Mouse (Mus musculus) heart, adult 2 months (tissue): ENCODE measurements around the gene Plce1. TPM values are rescaled to one million over a fixed set of nuclear protein-coding genes. Genes with fewer than 3 reads are reported as not detected.

Experiments
- DNase-seq, 2 experiments: peaks; one replicate each; pipeline ENCODE4 v3.0.0; 2021
- H3K27ac ChIP-seq: fragments of 200-600 bp; 2 replicates; pipeline ENCODE4 v1.8.1; 2022
- H3K27me3 ChIP-seq: fragments of 200-500 bp; 2 replicates; pipeline ENCODE4 v1.6.1; 2012; ENCODE audit warnings: mild to moderate bottlenecking, low read length, inconsistent platforms, mixed read lengths; ENCODE audit not compliant: control insufficient read depth, insufficient read depth
- H3K36me3 ChIP-seq: fragments of 200-500 bp; 2 replicates; pipeline ENCODE4 v1.6.1; 2012; ENCODE audit warnings: low read length, inconsistent platforms; ENCODE audit not compliant: control insufficient read depth, insufficient read depth
- H3K4me1 ChIP-seq: fragments of 200-500 bp; 2 replicates; pipeline ENCODE4 v1.6.1; 2011; ENCODE audit warnings: low read length; ENCODE audit not compliant: control insufficient read depth, insufficient read depth
- H3K4me3 ChIP-seq: fragments of 200-600 bp; 2 replicates; pipeline ENCODE4 v1.8.1; 2022
- H3K79me2 ChIP-seq: fragments of 200-500 bp; replicated peaks from 2 replicates; pipeline ENCODE4 v1.6.1; 2012; ENCODE audit warnings: mild to moderate bottlenecking, inconsistent platforms, low read length, moderate library complexity, mixed read lengths; ENCODE audit not compliant: control insufficient read depth, insufficient read depth
- H3K9ac ChIP-seq: fragments of 200-500 bp; 2 replicates; pipeline ENCODE4 v1.6.1; 2012; ENCODE audit warnings: low read depth, mild to moderate bottlenecking, control low read depth, inconsistent platforms, low read length, mixed read lengths
- CTCF ChIP-seq: fragments of 200-600 bp; IDR thresholded peaks from 2 replicates; pipeline ENCODE4 v1.8.1; 2022; ENCODE audit warnings: antibody characterized with exemption, mild to moderate bottlenecking, moderate library complexity
- EP300 ChIP-seq: fragments of 200-500 bp; IDR thresholded peaks from 2 replicates; pipeline ENCODE4 v1.6.1; 2011; ENCODE audit warnings: low read depth, low read length, control low read depth; ENCODE audit not compliant: insufficient read depth
- POLR2A ChIP-seq: fragments of 200-500 bp; IDR thresholded peaks from 2 replicates; pipeline ENCODE4 v1.6.1; 2011; ENCODE audit warnings: mild to moderate bottlenecking, low read depth, low read length, control low read depth; ENCODE audit not compliant: insufficient read depth
- WGBS: fragments of 180-500 bp; shearing (Covaris S2); methylation state at CpG from one replicate; pipeline ENCODE4 v1.1.7; 2018; 5-methylcytosine and 5-hydroxymethylcytosine counted together
- intact Hi-C: fragments of 180-260 bp; cut with DNase I; formaldehyde crosslinking; loops from one replicate; pipeline ENCODE4 v1.15.1; 2025
- polyA plus RNA-seq: library from polyadenylated mRNA; depleted of rRNA; stranded (reverse); fragments of >200 nt; gene quantifications from 2 replicates; pipeline ENCODE4 v1.2.3, GENCODE M21; 2012
- total RNA-seq, 2 experiments: library from RNA; stranded (reverse); gene quantifications; 2 replicates each; pipeline ENCODE4 v1.2.3; 2021

Plce1 gene
- total and polyA plus RNA-seq, 3 experiments = 5.9 to 20.6 (median 18.7) TPM

GRCm38 (mm10) chr19:38478286-38478685, 2.6 kb upstream of the Plce1 start:
- Histone ChIP-seq H3K36me3 (no peaks in the 10 kb centered on the region; the same call in 1 of the 2 replicates), H3K79me2 (no peaks in the 10 kb centered on the region), H3K4me1 (peaks cover 2% of the 10 kb centered on the region), H3K4me3 (no peak overlapping the region), H3K9ac (no peak overlapping the region), H3K27me3 (no peaks in the 10 kb centered on the region), H3K27ac (no peak overlapping the region)
- WGBS = 64% methylated on average over 5 of the region's 5 CpGs
- TF ChIP-seq EP300 = no peak
- TF ChIP-seq POLR2A = no peak
- TF ChIP-seq CTCF = no peak
- no peak for DNase-seq
- intact Hi-C loops = loop anchor here (2.0 to 5.0 kb wide), 2 partner anchors 43 to 299 kb away; no protein-coding TSS in a partner anchor

DNA sequence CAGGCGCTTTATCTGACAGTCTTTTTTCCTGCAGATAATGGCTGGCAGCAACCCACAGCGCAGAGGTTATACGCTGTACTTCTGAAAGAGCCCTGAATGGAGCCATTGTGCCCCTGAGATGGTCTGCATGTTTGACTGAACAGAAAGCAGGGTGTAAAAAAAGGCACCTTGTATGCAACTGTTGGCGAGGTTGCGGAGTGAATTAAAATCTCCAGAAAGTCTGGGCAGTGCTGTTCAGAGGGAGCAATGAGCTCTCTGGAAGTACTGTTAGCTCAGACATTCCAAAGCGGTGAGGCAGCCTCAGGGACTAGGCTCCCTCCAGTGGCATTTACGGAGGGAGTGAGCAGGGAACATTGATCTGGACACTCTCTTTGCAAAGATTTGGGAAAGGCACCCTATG, 2.0 kb upstream of the Plce1 start:
- no peaks in the 10 kb centered on the region for H3K27me3 ChIP-seq
- peak overlapping the region; percentile 18; the same call in 1 of the 2 replicates for H3K27ac ChIP-seq
- TF ChIP-seq EP300 = no peak
- peak; percentile 58 for TF ChIP-seq CTCF
- no peaks in the 10 kb centered on the region; the same call in 1 of the 2 replicates for H3K36me3 ChIP-seq
- peaks cover 2% of the 10 kb centered on the region for H3K4me1 ChIP-seq
- no peak overlapping the region for H3K9ac ChIP-seq
- WGBS = 10% methylated on average over 7 of the region's 7 CpGs
- no peaks in the 10 kb centered on the region for H3K79me2 ChIP-seq
- peak; percentile 53 to 66 for DNase-seq
- H3K4me3 ChIP-seq = no peak overlapping the region
- intact Hi-C loops = loop anchor here (2.0 to 5.0 kb wide), 2 partner anchors 44 to 298 kb away; no protein-coding TSS in a partner anchor

DNA sequence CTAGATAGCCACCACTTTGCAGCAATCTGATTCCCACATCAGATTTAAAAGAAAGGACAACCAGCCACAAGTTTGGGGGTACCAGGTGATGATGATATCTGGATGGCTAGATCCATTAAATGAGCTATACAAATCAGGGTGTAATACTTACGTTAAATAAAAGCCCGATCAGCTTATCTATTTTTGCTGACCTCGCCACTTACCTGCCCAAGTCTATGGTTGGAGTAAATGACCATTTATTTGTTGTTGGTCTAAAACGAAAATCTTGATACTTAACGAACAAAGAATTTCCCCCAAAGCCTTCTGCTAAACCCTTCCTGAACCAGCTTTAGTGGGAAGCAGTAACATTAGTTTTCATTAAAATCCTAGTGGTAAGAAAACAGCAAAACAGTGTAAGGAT, 1.4 kb upstream of the Plce1 start:
- H3K36me3 ChIP-seq = no peaks in the 10 kb centered on the region; the same call in 1 of the 2 replicates
- no peak for TF ChIP-seq POLR2A
- TF ChIP-seq CTCF = no peak
- DNase-seq = no peak
- intact Hi-C loops = loop anchor here (2.0 to 5.0 kb wide), 2 partner anchors 45 to 298 kb away; no protein-coding TSS in a partner anchor
- 79% methylated on average over 5 of the region's 5 CpGs for WGBS
- H3K27ac ChIP-seq = no peak overlapping the region
- H3K4me3 ChIP-seq = no peak overlapping the region
- no peak overlapping the region; the same call in 1 of the 2 replicates for H3K9ac ChIP-seq
- H3K79me2 ChIP-seq = no peaks in the 10 kb centered on the region
- H3K27me3 ChIP-seq = no peaks in the 10 kb centered on the region
- peaks cover 2% of the 10 kb centered on the region for H3K4me1 ChIP-seq

- WGBS = 27% methylated on average over 12 of the region's 12 CpGs
- H3K4me1 ChIP-seq = peaks cover 2% of the 10 kb centered on the region
- H3K9ac ChIP-seq = no peak overlapping the region
- DNase-seq = peak in 1 of 2 experiments; percentile 22
- H3K4me3 ChIP-seq = peak overlapping the region; percentile 33
- no peaks in the 10 kb centered on the region for H3K27me3 ChIP-seq
- TF ChIP-seq POLR2A = no peak
- no peak for TF ChIP-seq CTCF
- TF ChIP-seq EP300 = no peak
- intact Hi-C loops = loop anchor here (10.0 kb wide), 1 partner anchor 155 kb away; no protein-coding TSS in a partner anchor
- no peaks in the 10 kb centered on the region; the same call in 1 of the 2 replicates for H3K36me3 ChIP-seq
- no peaks in the 10 kb centered on the region for H3K79me2 ChIP-seq
- H3K27ac ChIP-seq = peak overlapping the region; percentile 31; the same call in 1 of the 2 replicates
Observed at GRCm38 (mm10) chr19:38480156-38480720, 671 bp upstream of the Plce1 start.

GRCm38 (mm10) chr19:38481906-38482305, 997 bp downstream of the Plce1 start:
- TF ChIP-seq CTCF = peak; percentile 24
- no peak for TF ChIP-seq POLR2A
- Histone ChIP-seq H3K27me3 (no peaks in the 10 kb centered on the region), H3K79me2 (no peaks in the 10 kb centered on the region), H3K36me3 (no peaks in the 10 kb centered on the region; the same call in 1 of the 2 replicates), H3K4me3 (peak overlapping the region; percentile 62; the same call in 1 of the 2 replicates), H3K9ac (no peak overlapping the region), H3K27ac (no peak overlapping the region; the same call in 1 of the 2 replicates), H3K4me1 (peaks cover 2% of the 10 kb centered on the region)
- intact Hi-C loops = loop anchor here (10.0 kb wide), 1 partner anchor 153 kb away; no protein-coding TSS in a partner anchor
- 28% methylated on average over 8 of the region's 8 CpGs for WGBS
- DNase-seq = no peak

DNA sequence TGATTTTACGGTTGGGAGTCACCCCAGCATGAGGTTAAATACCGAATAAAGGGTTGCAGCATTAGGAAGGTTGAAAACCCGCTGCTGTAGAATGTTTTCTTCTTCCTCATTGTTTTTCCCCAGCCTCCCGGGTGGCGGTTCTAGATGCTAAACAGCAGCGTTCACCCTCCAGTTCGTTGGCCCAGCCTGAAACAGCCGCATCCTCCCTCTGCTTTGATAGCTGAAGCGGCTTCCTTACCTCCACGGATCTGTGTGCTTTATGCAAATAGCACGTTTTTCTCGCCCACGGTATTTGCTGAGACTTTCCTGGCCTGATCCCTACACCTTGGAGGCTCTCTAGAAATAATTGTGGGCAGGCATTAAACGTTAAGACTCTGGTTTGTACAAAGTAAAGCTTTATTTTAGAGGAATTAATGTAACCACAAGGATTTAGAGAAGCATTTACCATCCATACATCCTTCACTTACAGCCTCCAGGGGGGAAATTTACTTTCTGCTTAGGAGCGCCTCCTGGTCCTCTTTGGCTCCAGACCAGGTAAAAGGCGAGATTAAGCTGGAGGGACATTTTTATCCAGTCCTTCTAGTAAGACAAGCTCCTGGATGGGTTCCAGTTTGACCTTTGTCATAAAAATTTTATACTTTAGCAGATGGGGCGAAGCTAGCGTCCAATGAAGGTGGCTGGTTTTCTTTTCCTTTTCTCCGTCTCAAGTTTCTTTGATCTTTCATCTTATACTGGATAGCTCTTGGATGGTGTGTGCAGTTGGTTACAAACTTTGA, 1.7 kb downstream of the Plce1 start:
- peaks cover 4% of the 10 kb centered on the region for H3K4me1 ChIP-seq
- no peak for DNase-seq
- TF ChIP-seq CTCF (no peak), EP300 (no peak), POLR2A (no peak)
- no peaks in the 10 kb centered on the region for H3K27me3 ChIP-seq
- H3K27ac ChIP-seq = no peak overlapping the region
- H3K79me2 ChIP-seq = no peaks in the 10 kb centered on the region
- intact Hi-C loops = loop anchor here (10.0 kb wide), 1 partner anchor 152 kb away; no protein-coding TSS in a partner anchor
- no peaks in the 10 kb centered on the region; the same call in none of the 2 replicates for H3K36me3 ChIP-seq
- 47% methylated on average over 19 of the region's 19 CpGs for WGBS
- no peak overlapping the region for H3K9ac ChIP-seq
- H3K4me3 ChIP-seq = no peak overlapping the region; the same call in 1 of the 2 replicates
